Mouse (Mus musculus) lung, adult 2 months (tissue): ENCODE results near the gene Cpeb4.

Experiments
- CTCF ChIP-seq: fragments of 200-500 bp; IDR thresholded peaks from 2 replicates; pipeline ENCODE4 v1.5.1; 2011; ENCODE audit warnings: mild to moderate bottlenecking, low read length, control low read depth; ENCODE audit not compliant: insufficient read depth
- POLR2A ChIP-seq: fragments of 200-500 bp; IDR thresholded peaks from 2 replicates; pipeline ENCODE4 v1.6.1; 2011; ENCODE audit warnings: low read depth, mild to moderate bottlenecking, control low read depth, low read length, borderline replicate concordance; ENCODE audit errors: extremely low read depth

DNA sequence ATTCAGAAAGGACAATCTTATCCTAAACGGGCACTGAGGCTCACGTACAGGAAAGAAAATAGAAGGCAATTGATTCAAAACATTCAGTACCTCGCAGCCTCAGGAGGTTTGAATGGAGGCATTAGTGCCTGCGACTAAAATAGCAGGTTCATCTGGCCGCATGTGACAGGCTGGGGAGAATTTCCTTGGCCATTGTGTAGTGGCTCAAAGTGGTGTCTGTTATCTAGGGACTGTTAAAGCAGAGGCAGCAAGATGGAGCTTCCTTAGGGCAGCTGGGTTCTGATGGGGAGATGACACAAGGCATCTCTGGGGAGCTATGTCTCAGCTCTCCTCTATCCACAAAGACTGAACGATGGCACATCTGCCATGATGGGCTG lies 32.9 kb upstream of the Cpeb4 start:
- TF ChIP-seq CTCF = no peak
- TF ChIP-seq POLR2A = no peak
